Mouse (Mus musculus): ENCODE results near the gene Ube4b. TPM values are rescaled to one million over a fixed set of nuclear protein-coding genes. Genes with fewer than 3 reads are reported as not detected.

Ube4b gene
- total and polyA plus RNA-seq, 3 experiments, result 28.4 to 104 (median 71.0) TPM

DNA sequence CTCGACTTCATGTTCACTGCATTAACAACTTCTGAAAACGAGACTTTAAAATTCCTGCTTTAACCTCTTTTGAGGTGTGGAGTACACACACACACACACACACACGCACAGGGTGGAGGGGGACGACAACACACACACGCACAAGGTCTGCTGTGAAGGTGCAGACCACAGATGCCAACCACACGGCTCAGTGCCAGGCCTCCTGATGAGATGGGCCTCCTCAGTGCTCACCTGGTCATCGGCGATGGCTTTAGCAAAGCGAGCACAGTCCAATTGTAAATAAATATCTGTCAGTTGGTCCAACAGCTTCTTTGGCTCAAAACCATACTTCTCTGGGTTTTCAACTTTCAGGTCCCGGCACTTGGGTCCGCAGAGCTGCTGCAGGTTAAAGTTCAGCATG lies 91.7 kb downstream of the Ube4b start:
- no peak overlapping the region for H3K27ac ChIP-seq (ENCODE audit: control insufficient read depth, low read depth, low read length)
- H3K9me3 ChIP-seq (replicated peaks; ENCODE audit: insufficient read depth, low read length), result no peaks in the 10 kb centered on the region
- H3K4me1 ChIP-seq (ENCODE audit: control insufficient read depth in 1 of 2, insufficient read depth in 2 of 2, low read length in 2 of 2), result peaks cover 0 to 3% of the 10 kb centered on the region in 2 experiments; a peak in 3 of 4 replicates
- H3K9ac ChIP-seq (ENCODE audit: control insufficient read depth, low read depth, low read length, poor library complexity, severe bottlenecking), result no peak overlapping the region
- H3K27me3 ChIP-seq (ENCODE audit: control insufficient read depth in 1 of 2, insufficient read depth in 2 of 2, low read length in 2 of 2), result no peaks in the 10 kb centered on the region
- no peak for DNase-seq (ENCODE audit: low read depth, low spot score)
- H3K4me3 ChIP-seq (ENCODE audit: control insufficient read depth in 1 of 2, insufficient read depth in 1 of 2, low read depth in 2 of 2, low read length in 2 of 2), result no peak overlapping the region
- H3K36me3 ChIP-seq (ENCODE audit: control insufficient read depth in 1 of 2, insufficient read depth in 2 of 2, low read length in 2 of 2), result peaks cover 2 to 3% of the 10 kb centered on the region in 2 experiments
- H3K79me2 ChIP-seq (ENCODE audit: control insufficient read depth, insufficient read depth, low read length, poor library complexity), result no peaks in the 10 kb centered on the region
- TF ChIP-seq MAZ (IDR thresholded peaks at IDR 0.05; ENCODE audit: low read depth, low read length), result no peak
- no peak for TF ChIP-seq SIN3A (IDR thresholded peaks at IDR 0.05; ENCODE audit: low read length)
- no peak for TF ChIP-seq ZMIZ1 (IDR thresholded peaks at IDR 0.05; ENCODE audit: low read depth, low read length)
- no peak for TF ChIP-seq RAD21 (IDR thresholded peaks at IDR 0.05; ENCODE audit: low read depth, low read length)
- no peak for TF ChIP-seq ELF1 (IDR thresholded peaks at IDR 0.05; ENCODE audit: low read depth, low read length)
- TF ChIP-seq ZC3H11A (IDR thresholded peaks at IDR 0.05; ENCODE audit: low read depth, low read length), result no peak
- TF ChIP-seq USF1 (IDR thresholded peaks at IDR 0.05; ENCODE audit: low read depth, low read length), result no peak
- TF ChIP-seq ETS1 (IDR thresholded peaks at IDR 0.05; ENCODE audit: low read depth, low read length), result no peak
- no peak for TF ChIP-seq TCF12 (IDR thresholded peaks at IDR 0.05; ENCODE audit: low read depth, low read length)
- no peak for TF ChIP-seq HCFC1 (IDR thresholded peaks at IDR 0.05; ENCODE audit: low read depth, low read length)
- TF ChIP-seq ZKSCAN1 (IDR thresholded peaks at IDR 0.05; ENCODE audit: low read depth, low read length), result no peak

GRCm38 (mm10) chr4:149332726-149333125 lies 93.8 kb downstream of the Ube4b start:
- TF ChIP-seq GATA1 (IDR thresholded peaks at IDR 0.05; ENCODE audit: low read depth, low read length) (no peak), KAT2A (conservative IDR thresholded peaks at IDR 0.05; ENCODE audit: low read depth, low read length) (no peak), MYB (IDR thresholded peaks at IDR 0.05; ENCODE audit: low read depth, low read length) (no peak), ETS1 (IDR thresholded peaks at IDR 0.05; ENCODE audit: low read depth, low read length) (no peak), EP300 (IDR thresholded peaks at IDR 0.05; ENCODE audit: low read depth in 1 of 2, low read length in 2 of 2) (no peak), NELFE (IDR thresholded peaks at IDR 0.05; ENCODE audit: low read depth, low read length) (no peak), UBTF (IDR thresholded peaks at IDR 0.05; ENCODE audit: borderline replicate concordance, insufficient read depth, low read depth, low read length) (no peak), RCOR1 (IDR thresholded peaks at IDR 0.05; ENCODE audit: low read depth, low read length) (no peak), HCFC1 (IDR thresholded peaks at IDR 0.05; ENCODE audit: low read depth, low read length) (no peak), POLR2AphosphoS5 (IDR thresholded peaks at IDR 0.05; ENCODE audit: borderline replicate concordance, low read depth, low read length) (no peak), CHD1 (IDR thresholded peaks at IDR 0.05; ENCODE audit: low read depth, low read length) (no peak), RAD21 (IDR thresholded peaks at IDR 0.05; ENCODE audit: low read depth, low read length) (no peak), SIN3A (IDR thresholded peaks at IDR 0.05; ENCODE audit: low read length) (no peak), ZC3H11A (IDR thresholded peaks at IDR 0.05; ENCODE audit: low read depth, low read length) (no peak), MYC (IDR thresholded peaks at IDR 0.05; ENCODE audit: low read depth, low read length) (no peak), MXI1 (IDR thresholded peaks at IDR 0.05; ENCODE audit: low read depth, low read length) (no peak), POLR2A (IDR thresholded peaks at IDR 0.05; ENCODE audit: control insufficient read depth in 1 of 2, insufficient read depth in 1 of 2, low read depth in 1 of 2, low read length in 2 of 2, poor library complexity in 1 of 2) (no peak), POLR2AphosphoS2 (IDR thresholded peaks at IDR 0.05; ENCODE audit: low read length) (no peak), BHLHE40 (IDR thresholded peaks at IDR 0.05; ENCODE audit: borderline replicate concordance, low read depth, low read length) (no peak), NRF1 (IDR thresholded peaks at IDR 0.05; ENCODE audit: insufficient read depth, low read depth, low read length, poor library complexity, severe bottlenecking) (no peak)
- no peaks in the 10 kb centered on the region for H3K27me3 ChIP-seq (ENCODE audit: control insufficient read depth in 1 of 2, insufficient read depth in 2 of 2, low read length in 2 of 2)
- no peak for DNase-seq (ENCODE audit: low read depth, low spot score)

More at GRCm38 (mm10) chr4:149332726-149333125, 93.8 kb downstream of the Ube4b start:
- Histone ChIP-seq H3K4me1 (ENCODE audit: control insufficient read depth in 1 of 2, insufficient read depth in 2 of 2, low read length in 2 of 2) (no peaks in the 10 kb centered on the region), H3K9ac (ENCODE audit: control insufficient read depth, low read depth, low read length, poor library complexity, severe bottlenecking) (no peak overlapping the region), H3K4me3 (ENCODE audit: control insufficient read depth in 1 of 2, insufficient read depth in 1 of 2, low read depth in 2 of 2, low read length in 2 of 2) (no peak overlapping the region), H3K36me3 (ENCODE audit: control insufficient read depth in 1 of 2, insufficient read depth in 2 of 2, low read length in 2 of 2) (no peaks in the 10 kb centered on the region; a peak in 1 of 4 replicates), H3K27ac (ENCODE audit: control insufficient read depth, low read depth, low read length) (no peak overlapping the region), H3K79me2 (ENCODE audit: control insufficient read depth, insufficient read depth, low read length, poor library complexity) (no peaks in the 10 kb centered on the region), H3K9me3 (replicated peaks; ENCODE audit: insufficient read depth, low read length) (no peaks in the 10 kb centered on the region)

Measured in MEL (cell line).